Mouse (Mus musculus) forebrain, embryonic 11.5 days (tissue): ENCODE measurements at regions not wholly inside any gene's neighbourhood (a gene's known extent, or its start where the extent isn't known, plus 50 kb on each side); places are given as distances from the start of the nearest gene placed in this dataset.
A peak's percentile ranks its signal among the peaks of the same experiment; 100 is the strongest.

Experiments used
- ATAC-seq: fragments of 200-750 bp; cut with Nextera tagmentation; replicated peaks from 2 replicates; pipeline ENCODE4 v1.8.0; 2017; ENCODE audit warnings: moderate TSS enrichment; ENCODE audit not compliant: low FRiP score
- DNase-seq: peaks from one replicate; pipeline ENCODE4 v3.0.0-alpha.2; 2017; ENCODE audit warnings: low spot score
- H3K27ac ChIP-seq: fragments of 300-500 bp; sonication (generic); 2 replicates; pipeline ENCODE4 v1.5.1; 2014; ENCODE audit warnings: low read depth, low read length
- H3K27me3 ChIP-seq: fragments of 300-500 bp; sonication (generic); 2 replicates; pipeline ENCODE4 v1.6.1; 2014; ENCODE audit warnings: mild to moderate bottlenecking, low read length, mixed read lengths; ENCODE audit not compliant: control insufficient read depth, insufficient read depth
- H3K36me3 ChIP-seq: fragments of 300-500 bp; sonication (generic); 2 replicates; pipeline ENCODE4 v1.6.1; 2014; ENCODE audit warnings: mild to moderate bottlenecking, low read length, moderate library complexity, mixed read lengths; ENCODE audit not compliant: control insufficient read depth, insufficient read depth
- H3K4me1 ChIP-seq: fragments of 300-500 bp; sonication (generic); replicated peaks from 2 replicates; pipeline ENCODE4 v1.6.1; 2014; ENCODE audit warnings: low read length, mixed read lengths; ENCODE audit not compliant: control insufficient read depth, insufficient read depth
- H3K4me2 ChIP-seq: fragments of 300-500 bp; sonication (generic); 2 replicates; pipeline ENCODE4 v1.6.1; 2014; ENCODE audit warnings: low read depth, mild to moderate bottlenecking, low read length, moderate library complexity, mixed read lengths; ENCODE audit not compliant: severe bottlenecking
- H3K4me3 ChIP-seq: fragments of 300-500 bp; sonication (generic); 2 replicates; pipeline ENCODE4 v1.5.1; 2014; ENCODE audit warnings: low read depth, low read length
- H3K9ac ChIP-seq: fragments of 300-500 bp; sonication (generic); 2 replicates; pipeline ENCODE4 v1.6.1; 2014; ENCODE audit warnings: low read length
- H3K9me3 ChIP-seq: fragments of 300-500 bp; sonication (generic); 2 replicates; pipeline ENCODE4 v1.6.1; 2016; ENCODE audit warnings: low read length, mixed read lengths; ENCODE audit not compliant: control insufficient read depth
- WGBS: fragments of 180-500 bp; shearing (Covaris S2); extraction: QIAGEN DNeasy Blood & Tissue Kit; methylation state at CpG from one replicate; pipeline ENCODE4 v1.1.7; 2014; 5-methylcytosine and 5-hydroxymethylcytosine counted together

DNA sequence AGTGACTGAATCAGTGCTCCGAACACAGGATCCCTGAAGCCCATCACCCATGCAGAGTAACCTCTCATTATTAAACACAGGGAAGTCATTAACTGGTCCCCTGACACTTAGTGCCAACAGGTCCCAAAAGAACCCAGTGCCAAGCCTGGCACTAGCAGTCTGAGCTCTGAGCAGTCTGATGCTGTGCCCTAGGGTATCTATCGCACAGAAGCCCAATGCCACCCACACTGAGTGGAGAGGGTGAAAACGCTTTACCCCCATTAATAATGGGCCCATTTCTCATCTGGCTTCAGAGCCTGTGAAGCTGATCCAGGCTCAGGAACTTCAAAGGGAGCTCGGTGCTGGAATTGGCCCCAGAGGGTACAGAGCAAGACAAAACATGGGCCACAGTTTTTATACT, 272.8 kb downstream of the Mycn start:
- Histone ChIP-seq H3K36me3 (no peaks in the 10 kb centered on the region), H3K27me3 (no peaks in the 10 kb centered on the region), H3K4me1 (no peaks in the 10 kb centered on the region), H3K9me3 (no peaks in the 10 kb centered on the region), H3K4me3 (no peak overlapping the region), H3K4me2 (no peak overlapping the region), H3K9ac (no peak overlapping the region), H3K27ac (no peak overlapping the region)
- DNase-seq = no peak
- WGBS = 92% methylated on average over 4 of the region's 4 CpGs
- no peak for ATAC-seq

GRCm38 (mm10) chr12:12655611-12656010, 286.1 kb downstream of the Mycn start:
- peaks cover 6% of the 10 kb centered on the region for H3K9me3 ChIP-seq
- no peak overlapping the region for H3K9ac ChIP-seq
- ATAC-seq (no peak), DNase-seq (no peak)
- 73% methylated on average over 8 of the region's 8 CpGs for whole genome bisulfite sequencing
- H3K4me3 ChIP-seq = no peak overlapping the region
- H3K4me1 ChIP-seq = peaks cover 2% of the 10 kb centered on the region; the same call in 1 of the 2 replicates
- no peak overlapping the region for H3K4me2 ChIP-seq
- no peak overlapping the region for H3K27ac ChIP-seq
- H3K36me3 ChIP-seq = no peaks in the 10 kb centered on the region
- H3K27me3 ChIP-seq = no peaks in the 10 kb centered on the region

DNA sequence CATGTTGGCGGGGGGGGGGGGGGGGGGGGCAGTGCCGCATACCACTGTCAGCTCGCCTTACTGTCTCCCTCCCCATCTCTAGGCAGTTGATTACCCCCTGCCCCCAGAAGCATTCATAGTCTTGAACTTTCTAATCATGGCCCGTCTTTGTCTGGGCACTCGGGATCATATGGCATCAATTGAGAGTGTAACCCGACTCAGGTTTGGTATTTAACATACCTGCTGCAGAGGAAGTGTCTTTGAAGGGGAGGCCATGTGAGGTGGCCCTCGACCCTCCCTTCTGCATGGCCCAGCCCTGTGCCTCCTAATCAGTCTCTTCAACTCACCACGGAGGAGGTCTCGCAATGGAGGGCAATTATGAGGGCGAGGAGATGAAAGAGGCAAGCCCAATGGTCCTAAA, 286.5 kb downstream of the Mycn start:
- no peak for DNase-seq
- Histone ChIP-seq H3K27me3 (no peaks in the 10 kb centered on the region), H3K4me2 (no peak overlapping the region), H3K9me3 (peaks cover 6% of the 10 kb centered on the region), H3K27ac (no peak overlapping the region), H3K4me3 (no peak overlapping the region), H3K4me1 (peaks cover 2% of the 10 kb centered on the region; the same call in 1 of the 2 replicates), H3K9ac (no peak overlapping the region), H3K36me3 (no peaks in the 10 kb centered on the region)
- no peak for ATAC-seq
- 62% methylated on average over 9 of the region's 10 CpGs for WGBS

- Histone ChIP-seq H3K36me3 (no peaks in the 10 kb centered on the region), H3K4me1 (peaks cover 2% of the 10 kb centered on the region; the same call in 1 of the 2 replicates), H3K4me2 (no peak overlapping the region), H3K27ac (no peak overlapping the region), H3K9me3 (no peaks in the 10 kb centered on the region), H3K4me3 (no peak overlapping the region), H3K27me3 (no peaks in the 10 kb centered on the region), H3K9ac (no peak overlapping the region)
- no peak for ATAC-seq
- 31% methylated on average over 7 of the region's 7 CpGs for WGBS
- no peak for DNase-seq
Measured at GRCm38 (mm10) chr12:12652361-12652760, 289.4 kb downstream of the Mycn start.

DNA sequence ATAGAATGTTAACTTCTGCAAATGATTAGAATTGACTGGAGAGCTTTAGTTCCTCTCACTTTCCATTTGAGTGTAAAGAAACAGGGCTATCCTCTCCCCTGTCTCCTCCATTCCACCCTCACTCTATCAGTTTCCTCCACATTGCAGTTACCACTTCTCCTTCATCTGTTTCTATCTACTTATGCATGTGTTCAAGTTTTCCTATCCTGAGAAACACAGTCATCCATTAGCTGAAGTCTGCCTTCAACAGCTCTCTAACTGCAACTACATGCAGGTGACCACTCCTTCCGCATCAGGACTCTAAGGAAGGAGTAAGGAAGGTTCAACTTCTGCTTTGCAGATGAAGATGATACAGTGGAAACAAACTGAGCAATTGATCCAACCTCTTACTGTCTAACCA, 291.4 kb downstream of the Mycn start:
- ATAC-seq (no peak), DNase-seq (no peak)
- Histone ChIP-seq H3K4me1 (peaks cover 2% of the 10 kb centered on the region; the same call in 1 of the 2 replicates), H3K36me3 (no peaks in the 10 kb centered on the region), H3K4me3 (no peak overlapping the region), H3K27ac (no peak overlapping the region), H3K27me3 (no peaks in the 10 kb centered on the region), H3K4me2 (no peak overlapping the region), H3K9ac (no peak overlapping the region), H3K9me3 (no peaks in the 10 kb centered on the region)
- 86% methylated on average over 1 of the region's 1 CpGs for WGBS

GRCm38 (mm10) chr12:12647467-12647866, 294.2 kb downstream of the Mycn start:
- no peak overlapping the region for H3K27ac ChIP-seq
- H3K9ac ChIP-seq = no peak overlapping the region
- no peaks in the 10 kb centered on the region for H3K36me3 ChIP-seq
- no peaks in the 10 kb centered on the region for H3K27me3 ChIP-seq
- no peak overlapping the region for H3K4me2 ChIP-seq
- no peak for DNase-seq
- no peaks in the 10 kb centered on the region for H3K9me3 ChIP-seq
- WGBS = 84% methylated on average over 6 of the region's 6 CpGs
- no peak for ATAC-seq
- H3K4me1 ChIP-seq = peaks cover 5% of the 10 kb centered on the region; the same call in 1 of the 2 replicates
- H3K4me3 ChIP-seq = no peak overlapping the region

DNA sequence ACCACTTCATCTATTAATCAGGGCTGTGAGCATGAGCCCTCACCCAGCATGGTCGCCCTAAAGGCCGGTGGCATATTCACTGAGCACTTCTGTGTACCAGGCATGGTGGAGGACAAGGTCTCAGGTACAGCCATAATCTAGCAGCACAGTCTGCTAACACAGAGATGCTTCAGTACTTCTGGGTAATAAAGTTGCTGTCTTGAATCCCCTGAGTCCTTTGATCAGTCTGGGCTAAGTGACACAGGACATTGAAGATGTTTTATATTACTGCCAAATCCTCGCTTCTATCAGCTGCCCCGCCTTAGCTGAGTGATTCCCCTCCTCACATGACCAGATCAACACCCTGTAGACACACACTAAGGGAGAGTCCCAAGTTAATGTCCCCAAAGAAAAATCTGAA, 296.5 kb downstream of the Mycn start:
- ATAC-seq = no peak
- no peak overlapping the region for H3K4me2 ChIP-seq
- H3K27ac ChIP-seq = no peak overlapping the region
- no peaks in the 10 kb centered on the region for H3K36me3 ChIP-seq
- no peak overlapping the region for H3K4me3 ChIP-seq
- DNase-seq = no peak
- WGBS = 91% methylated on average over 4 of the region's 4 CpGs
- H3K9ac ChIP-seq = no peak overlapping the region
- no peaks in the 10 kb centered on the region for H3K27me3 ChIP-seq
- H3K4me1 ChIP-seq = peaks cover 3% of the 10 kb centered on the region; the same call in 1 of the 2 replicates
- no peaks in the 10 kb centered on the region for H3K9me3 ChIP-seq

GRCm38 (mm10) chr12:12643247-12643963, 298.3 kb downstream of the Mycn start:
- H3K9me3 ChIP-seq = no peaks in the 10 kb centered on the region
- H3K4me3 ChIP-seq = no peak overlapping the region
- DNase-seq = no peak
- H3K4me1 ChIP-seq = peaks cover 3% of the 10 kb centered on the region; the same call in 1 of the 2 replicates
- WGBS = 24% methylated on average over 11 of the region's 11 CpGs
- H3K36me3 ChIP-seq = no peaks in the 10 kb centered on the region
- H3K27me3 ChIP-seq = no peaks in the 10 kb centered on the region
- no peak overlapping the region for H3K9ac ChIP-seq
- ATAC-seq = no peak; the same call in 1 of the 2 replicates
- H3K4me2 ChIP-seq = no peak overlapping the region
- 0 out of 2 replicates have a peak overlapping the region, but pooled peaks have one; percentile 6 for H3K27ac ChIP-seq

- ATAC-seq (no peak), DNase-seq (no peak)
- H3K9ac ChIP-seq = no peak overlapping the region
- WGBS = 87% methylated on average over 3 of the region's 3 CpGs
- no peaks in the 10 kb centered on the region for H3K9me3 ChIP-seq
- no peaks in the 10 kb centered on the region for H3K36me3 ChIP-seq
- no peak overlapping the region for H3K4me2 ChIP-seq
- no peaks in the 10 kb centered on the region for H3K4me1 ChIP-seq
- H3K27me3 ChIP-seq = no peaks in the 10 kb centered on the region
- no peak overlapping the region for H3K4me3 ChIP-seq
- H3K27ac ChIP-seq = no peak overlapping the region
Measured at GRCm38 (mm10) chr12:12635308-12635707, 306.4 kb downstream of the Mycn start.
